Mouse (Mus musculus) neural tube, embryonic 14.5 days (tissue): ENCODE data around the gene Hoxa3. TPM values are rescaled to one million over a fixed set of nuclear protein-coding genes. Genes with fewer than 3 reads are reported as not detected.

Source experiments
- ATAC-seq: fragments of 200-750 bp; cut with Nextera tagmentation; 2 replicates; pipeline ENCODE4 v1.8.0; 2017; ENCODE audit warnings: low read depth, mild to moderate bottlenecking, moderate TSS enrichment, moderate library complexity
- H3K27ac ChIP-seq: fragments of 300-500 bp; sonication (generic); 2 replicates; pipeline ENCODE4 v1.5.1; 2014; ENCODE audit warnings: low read depth, mild to moderate bottlenecking, control low read depth, low read length, moderate library complexity, mixed read lengths
- H3K27me3 ChIP-seq: fragments of 300-500 bp; sonication (generic); 2 replicates; pipeline ENCODE4 v1.6.1; 2014; ENCODE audit warnings: low read length; ENCODE audit not compliant: control insufficient read depth, insufficient read depth
- H3K36me3 ChIP-seq: fragments of 300-500 bp; sonication (generic); 2 replicates; pipeline ENCODE4 v1.6.1; 2014; ENCODE audit warnings: low read length, mixed read lengths; ENCODE audit not compliant: control insufficient read depth, insufficient read depth
- H3K4me1 ChIP-seq: fragments of 300-500 bp; sonication (generic); 2 replicates; pipeline ENCODE4 v1.6.1; 2014; ENCODE audit warnings: low read length; ENCODE audit not compliant: control insufficient read depth, insufficient read depth
- H3K4me2 ChIP-seq: fragments of 300-500 bp; sonication (generic); 2 replicates; pipeline ENCODE4 v1.6.1; 2014; ENCODE audit warnings: mild to moderate bottlenecking, low read depth, low read length, control low read depth
- H3K4me3 ChIP-seq: fragments of 300-500 bp; sonication (generic); 2 replicates; pipeline ENCODE4 v1.5.1; 2014; ENCODE audit warnings: low read depth, low read length, control low read depth, mixed read lengths
- H3K9ac ChIP-seq: fragments of 300-500 bp; sonication (generic); replicated peaks from 2 replicates; pipeline ENCODE4 v1.6.1; 2014; ENCODE audit warnings: low read depth, mild to moderate bottlenecking, control low read depth, low read length, mixed read lengths
- H3K9me3 ChIP-seq: fragments of 300-500 bp; sonication (generic); 2 replicates; pipeline ENCODE4 v1.6.1; 2016; ENCODE audit warnings: low read length; ENCODE audit not compliant: control insufficient read depth
- WGBS: fragments of 180-500 bp; shearing (Covaris S2); extraction: QIAGEN DNeasy Blood & Tissue Kit; methylation state at CpG from one replicate; pipeline ENCODE4 v1.1.7; 2014; 5-methylcytosine and 5-hydroxymethylcytosine counted together
- polyA plus RNA-seq: library from polyadenylated mRNA; unstranded; fragments of >200 nt; fragmentation: Nextera tagmentation; extraction: Ambion mirVana; gene quantifications from 2 replicates; pipeline ENCODE4 v1.2.1, GENCODE M21; 2014

Hoxa3 gene
- polyA plus RNA-seq, 1 experiment from 2014 or later, result 13.4 TPM

DNA sequence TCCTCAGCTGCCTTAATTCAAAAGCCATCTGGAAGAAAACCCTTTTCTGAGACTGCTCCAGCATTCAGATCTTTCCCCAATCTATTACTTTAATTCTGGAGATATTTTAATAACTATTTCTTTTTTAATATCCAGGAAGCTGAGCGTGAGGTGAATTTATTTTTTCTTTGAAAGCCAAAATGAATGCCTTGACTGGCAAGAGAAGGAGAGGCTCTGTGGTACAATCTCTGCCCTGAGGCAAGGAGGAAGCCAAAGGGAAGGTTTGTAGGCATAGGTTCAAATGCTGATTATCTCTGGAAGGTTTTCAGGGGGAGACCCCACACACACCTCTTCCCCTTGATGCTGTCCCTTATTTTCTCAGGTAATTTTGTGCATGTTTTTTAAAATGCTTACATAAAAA lies 46.0 kb downstream of the Hoxa3 start:
- peaks cover 84% of the 10 kb centered on the region for H3K4me1 ChIP-seq
- peak overlapping the region; percentile 75 for H3K9ac ChIP-seq
- ATAC-seq, result no peak
- peak overlapping the region; percentile 26; the same call in 1 of the 2 replicates for H3K4me3 ChIP-seq
- H3K9me3 ChIP-seq, result no peaks in the 10 kb centered on the region
- peak overlapping the region; percentile 65 for H3K4me2 ChIP-seq
- H3K36me3 ChIP-seq, result peaks cover 7% of the 10 kb centered on the region; the same call in 1 of the 2 replicates
- H3K27ac ChIP-seq, result peak overlapping the region; percentile 99
- H3K27me3 ChIP-seq, result no peaks in the 10 kb centered on the region
- WGBS, result 20% methylated on average over 1 of the region's 1 CpGs

DNA sequence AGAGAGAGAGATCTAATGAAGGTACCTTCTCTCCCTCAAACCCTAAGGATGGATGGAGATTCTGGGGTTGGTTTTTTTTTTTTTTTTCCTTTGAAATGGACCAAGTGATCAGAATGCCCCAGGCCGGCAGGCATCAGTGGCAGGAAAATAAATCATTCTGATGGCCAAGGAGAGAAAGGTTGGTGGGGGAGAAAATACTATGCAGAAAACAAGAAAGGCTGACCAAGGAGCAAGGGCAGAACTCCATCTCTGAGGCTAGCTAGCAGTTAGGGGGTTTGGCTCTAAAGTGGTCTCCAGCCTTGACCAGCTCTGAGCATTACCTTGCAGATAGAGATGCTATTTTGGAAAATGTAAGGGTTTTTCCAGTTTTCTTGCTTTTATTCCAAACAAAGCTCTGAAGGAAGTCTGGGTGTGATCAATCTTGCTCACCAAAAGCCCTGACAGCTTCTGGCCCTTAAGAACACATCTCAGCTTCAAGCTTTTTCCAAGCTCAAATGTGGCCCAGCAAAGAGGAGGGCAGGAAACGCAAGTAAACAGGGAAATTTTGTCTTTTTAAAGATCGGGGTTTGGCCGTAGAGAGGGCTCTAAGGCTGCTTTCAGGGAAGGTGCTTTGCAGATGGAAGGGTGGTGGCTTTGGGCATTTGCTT lies 46.6 kb downstream of the Hoxa3 start:
- Histone ChIP-seq H3K36me3 (peaks cover 7% of the 10 kb centered on the region; the same call in 1 of the 2 replicates), H3K4me3 (0 out of 2 replicates have a peak overlapping the region, but pooled peaks have one; percentile 43), H3K4me1 (peaks cover 83% of the 10 kb centered on the region), H3K27me3 (no peaks in the 10 kb centered on the region), H3K9me3 (no peaks in the 10 kb centered on the region), H3K9ac (peak overlapping the region; percentile 82), H3K4me2 (peak overlapping the region; percentile 81), H3K27ac (peak overlapping the region; percentile 99)
- ATAC-seq, result no peak
- WGBS, result 11% methylated on average over 4 of the region's 4 CpGs

DNA sequence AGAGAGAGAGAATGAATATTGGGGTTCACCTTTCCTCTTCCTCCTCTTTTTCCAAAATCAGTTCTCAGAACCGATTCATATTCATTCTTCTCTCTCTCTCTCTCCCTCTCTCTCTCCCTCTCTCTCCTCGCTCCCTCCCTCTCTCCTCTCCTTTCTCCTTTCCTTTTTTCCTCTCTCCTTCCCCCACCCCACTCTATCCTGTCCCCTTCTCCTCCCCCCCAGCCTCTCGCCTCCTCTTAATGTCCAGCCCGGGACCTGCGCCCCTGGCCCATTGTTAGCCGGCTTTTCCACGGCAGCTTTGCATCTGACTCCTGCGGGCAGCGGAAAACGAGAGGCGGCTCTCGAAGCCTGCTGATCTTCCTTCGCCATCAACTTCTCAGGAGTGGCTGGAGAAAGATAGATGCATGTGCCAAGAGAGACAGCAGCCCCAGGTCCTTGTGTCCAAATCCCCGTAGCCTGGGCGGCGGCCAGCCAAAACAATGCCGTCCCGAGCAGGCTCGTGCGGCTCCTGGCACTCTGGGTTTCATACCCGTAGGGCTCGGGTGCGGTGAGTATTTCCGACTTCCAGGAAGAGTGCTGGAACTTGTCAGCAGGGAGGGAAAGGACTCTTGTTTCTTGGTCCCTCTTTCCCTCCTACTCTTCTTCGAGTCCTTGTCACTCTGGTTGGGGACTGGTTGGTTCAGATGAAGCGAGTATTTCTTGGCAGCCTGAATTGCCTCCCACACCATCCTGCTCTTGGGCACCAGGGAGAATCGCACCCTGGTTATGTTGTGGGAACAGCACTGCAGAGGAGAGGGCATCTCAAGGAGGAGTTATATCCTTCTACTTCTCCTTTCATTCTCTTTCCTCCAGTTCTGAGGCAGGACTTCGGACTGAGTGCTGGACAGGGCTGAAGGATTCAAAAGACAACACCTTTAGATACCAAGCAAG lies 47.4 kb downstream of the Hoxa3 start:
- H3K9me3 ChIP-seq, result no peaks in the 10 kb centered on the region
- H3K4me1 ChIP-seq, result peaks cover 78% of the 10 kb centered on the region
- H3K4me2 ChIP-seq, result peak overlapping the region; percentile 81
- ATAC-seq, result no peak
- peak overlapping the region; percentile 99 for H3K27ac ChIP-seq
- H3K9ac ChIP-seq, result peak overlapping the region; percentile 82
- H3K4me3 ChIP-seq, result peak overlapping the region; percentile 43
- 2% methylated on average over 28 of the region's 28 CpGs for WGBS
- no peaks in the 10 kb centered on the region for H3K27me3 ChIP-seq
- H3K36me3 ChIP-seq, result peaks cover 7% of the 10 kb centered on the region; the same call in 1 of the 2 replicates

DNA sequence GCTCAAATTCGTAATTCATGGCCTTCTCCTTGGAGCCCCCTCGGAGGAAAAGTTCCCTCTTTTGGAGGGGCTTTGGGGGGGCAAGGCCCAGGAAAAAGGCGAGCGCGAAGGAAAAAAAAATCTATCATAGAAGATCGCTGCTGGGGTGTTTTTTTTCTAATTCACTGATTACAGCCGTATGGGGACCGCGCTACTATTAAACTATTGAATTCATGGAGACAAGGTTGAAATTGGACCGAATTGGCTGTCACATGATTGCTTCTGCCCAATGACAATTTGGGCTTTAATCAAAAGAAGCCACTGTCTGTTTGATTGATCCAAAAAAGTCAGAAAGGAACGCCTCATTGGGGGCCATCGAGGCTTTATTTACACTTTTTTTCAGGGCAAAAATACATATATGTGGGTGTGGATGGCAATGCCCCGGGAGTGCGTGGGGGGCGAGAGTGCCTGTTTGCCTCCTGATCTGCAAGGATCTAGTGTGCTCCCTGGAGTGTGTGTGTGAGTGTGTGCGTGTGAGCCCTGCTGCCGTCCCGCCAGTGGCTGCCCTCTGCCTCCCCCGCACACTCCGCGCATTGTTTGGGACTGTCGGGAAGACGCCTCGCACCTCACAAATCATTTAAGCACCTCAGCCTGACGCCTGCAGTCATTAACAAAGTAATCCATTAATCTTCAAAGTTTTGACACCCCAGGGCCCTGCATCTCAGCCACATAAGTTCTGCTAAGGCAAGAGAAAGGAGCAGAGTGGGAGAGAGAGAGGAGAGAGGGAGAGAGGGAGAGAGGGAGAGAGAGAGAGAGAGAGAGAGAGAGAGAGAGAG lies 48.3 kb downstream of the Hoxa3 start, which contains the start of gene Hoxa2:
Hoxa2 (minus strand) TSS at position 206 of the 815 bp plus-strand sequence.
- H3K36me3 ChIP-seq, result peaks cover 4% of the 10 kb centered on the region; the same call in 1 of the 2 replicates
- H3K27ac ChIP-seq, result peak within 1 kb of the TSS; percentile 99
- no peaks in the 10 kb centered on the region for H3K27me3 ChIP-seq
- ATAC-seq, result peak; percentile 48
- peak within 1 kb of the TSS; percentile 82 for H3K9ac ChIP-seq
- 1% methylated on average over 25 of the region's 25 CpGs for WGBS
- H3K4me2 ChIP-seq, result peak within 1 kb of the TSS; percentile 81
- peak within 1 kb of the TSS; percentile 43 for H3K4me3 ChIP-seq
- H3K4me1 ChIP-seq, result peaks cover 78% of the 10 kb centered on the region
- H3K9me3 ChIP-seq, result no peaks in the 10 kb centered on the region

DNA sequence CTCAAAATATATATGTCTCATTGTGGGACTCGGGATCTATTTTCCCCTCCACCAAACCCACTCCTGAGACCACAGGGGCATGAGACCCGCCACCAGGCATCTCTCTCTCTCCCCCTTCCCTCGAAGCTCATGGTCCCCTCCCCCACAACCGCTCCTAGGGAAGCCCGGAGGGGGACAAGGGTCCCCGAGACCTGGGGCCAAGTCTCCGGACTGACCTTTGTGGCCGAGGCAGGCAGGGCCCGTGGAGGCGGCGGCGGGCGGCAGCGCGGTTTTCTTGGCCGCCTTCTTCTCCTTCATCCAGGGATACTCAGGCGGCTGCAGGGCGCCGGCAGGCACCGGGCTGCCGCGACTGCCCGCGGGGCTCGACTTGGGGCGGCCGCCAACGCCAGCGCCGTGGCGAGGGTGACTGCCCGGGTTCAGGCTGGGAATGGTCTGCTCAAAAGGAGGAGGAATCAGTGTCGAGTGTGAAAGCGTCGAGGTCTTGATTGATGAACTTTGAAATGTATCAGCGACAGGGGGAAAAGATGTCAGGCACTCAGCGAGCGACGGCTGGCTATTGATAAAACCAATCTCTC lies 49.0 kb downstream of the Hoxa3 start:
- Histone ChIP-seq H3K27ac (peak overlapping the region; percentile 99), H3K9me3 (no peaks in the 10 kb centered on the region), H3K27me3 (no peaks in the 10 kb centered on the region), H3K4me1 (peaks cover 79% of the 10 kb centered on the region), H3K9ac (peak overlapping the region; percentile 82), H3K4me2 (peak overlapping the region; percentile 81), H3K4me3 (peak overlapping the region; percentile 43), H3K36me3 (peaks cover 3% of the 10 kb centered on the region; the same call in 1 of the 2 replicates)
- ATAC-seq, result no peak
- WGBS, result under 1% methylated on average over 39 of the region's 39 CpGs

DNA sequence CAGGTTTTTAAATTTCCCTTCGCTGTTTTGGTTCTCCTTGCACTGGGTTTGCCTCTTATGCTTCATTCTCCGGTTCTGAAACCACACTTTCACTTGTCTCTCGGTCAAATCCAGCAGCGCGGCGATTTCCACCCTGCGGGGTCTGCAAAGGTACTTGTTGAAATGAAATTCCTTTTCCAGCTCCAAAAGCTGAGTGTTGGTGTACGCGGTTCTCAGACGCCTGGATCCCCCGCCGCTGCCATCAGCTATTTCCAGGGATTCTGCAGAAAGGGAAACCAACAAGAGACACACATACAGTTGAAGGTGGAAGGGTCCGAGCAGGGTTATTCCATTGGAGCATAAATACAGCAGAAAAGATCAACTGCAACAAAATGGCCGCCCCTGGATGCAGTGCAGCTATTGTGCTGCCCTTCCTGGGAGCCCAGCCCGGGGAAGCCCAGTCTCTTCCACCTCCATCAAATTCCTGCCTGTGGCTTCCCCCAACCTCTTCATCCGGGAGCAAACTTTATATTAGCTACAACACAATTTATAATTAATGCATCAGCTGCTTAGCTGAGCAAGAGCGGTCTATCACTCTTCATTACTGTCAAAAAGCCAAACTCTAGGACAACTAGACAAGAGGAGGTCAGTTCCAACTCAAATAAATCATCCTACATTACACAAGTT lies 49.6 kb downstream of the Hoxa3 start:
- Histone ChIP-seq H3K9me3 (no peaks in the 10 kb centered on the region), H3K4me1 (peaks cover 78% of the 10 kb centered on the region), H3K27ac (peak overlapping the region; percentile 99), H3K9ac (peak overlapping the region; percentile 82), H3K27me3 (no peaks in the 10 kb centered on the region), H3K4me3 (peak overlapping the region; percentile 43), H3K36me3 (peaks cover 2% of the 10 kb centered on the region; the same call in 1 of the 2 replicates), H3K4me2 (peak overlapping the region; percentile 81)
- WGBS, result 4% methylated on average over 17 of the region's 17 CpGs
- no peak for ATAC-seq

DNA sequence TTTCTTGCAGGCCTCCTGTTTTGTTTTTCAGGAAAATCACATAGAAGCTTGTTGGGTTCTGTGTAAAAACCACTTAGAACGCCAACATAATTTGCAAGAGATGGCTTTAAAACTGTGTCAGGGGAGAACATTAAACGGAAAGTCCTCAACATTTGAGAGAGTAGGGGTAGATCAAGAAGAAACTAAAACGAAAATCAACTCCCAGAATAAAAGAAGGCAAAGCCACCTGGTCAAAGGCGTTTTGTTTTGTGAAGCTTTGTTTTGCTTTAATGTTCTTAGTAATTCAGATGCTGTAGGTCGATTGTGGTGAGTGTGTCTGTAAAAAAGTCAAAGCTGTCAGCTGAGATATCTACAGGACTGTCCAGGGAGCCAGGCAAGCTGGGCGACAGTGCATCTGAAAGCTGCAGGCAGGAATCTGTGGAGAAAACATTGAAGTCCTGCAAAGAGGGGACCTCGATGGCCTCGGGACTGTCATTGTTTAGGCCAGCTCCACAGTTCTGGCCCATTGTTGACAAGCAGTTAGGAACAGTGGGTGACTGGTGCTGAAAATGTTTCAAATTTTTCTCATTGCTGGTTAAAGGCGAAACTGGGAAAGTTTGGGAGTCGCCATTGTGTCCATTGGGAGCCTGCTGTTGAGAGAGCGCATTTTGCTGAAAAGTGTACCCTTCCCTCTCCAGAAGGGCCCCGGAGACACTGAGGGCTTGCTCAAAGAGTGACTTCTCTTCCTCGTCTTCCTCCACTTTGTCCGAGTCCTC lies 50.3 kb downstream of the Hoxa3 start:
- Histone ChIP-seq H3K27me3 (no peaks in the 10 kb centered on the region), H3K27ac (peak overlapping the region; percentile 99), H3K4me2 (peak overlapping the region; percentile 81), H3K4me1 (peaks cover 71% of the 10 kb centered on the region), H3K9ac (peak overlapping the region; percentile 82), H3K4me3 (peak overlapping the region; percentile 43), H3K36me3 (no peaks in the 10 kb centered on the region), H3K9me3 (no peaks in the 10 kb centered on the region)
- 5% methylated on average over 14 of the region's 14 CpGs for WGBS
- ATAC-seq, result no peak
